Mouse (Mus musculus) hindbrain, postnatal 0 days (tissue): Measurements from ENCODE around the gene Slf2. TPM values are rescaled to one million over a fixed set of nuclear protein-coding genes. Genes with fewer than 3 reads are reported as not detected.

Experiments used
- ATAC-seq: fragments of 200-750 bp; cut with Nextera tagmentation; 2 replicates; pipeline ENCODE4 v1.8.0; 2017; ENCODE audit warnings: mild to moderate bottlenecking, moderate TSS enrichment, moderate library complexity
- DNase-seq: peaks from one replicate; pipeline ENCODE4 v3.0.0-alpha.2; 2015; ENCODE audit warnings: low spot score
- H3K27ac ChIP-seq: fragments of 300-500 bp; sonication (generic); 2 replicates; pipeline ENCODE4 v1.5.1; 2014; ENCODE audit warnings: mild to moderate bottlenecking
- H3K27me3 ChIP-seq: fragments of 300-500 bp; sonication (generic); 2 replicates; pipeline ENCODE4 v1.6.1; 2014; ENCODE audit warnings: low read length, mixed read lengths; ENCODE audit not compliant: insufficient read depth
- H3K36me3 ChIP-seq: fragments of 300-500 bp; sonication (generic); 2 replicates; pipeline ENCODE4 v1.6.1; 2014; ENCODE audit warnings: low read length, mixed read lengths; ENCODE audit not compliant: insufficient read depth
- H3K4me1 ChIP-seq: fragments of 300-500 bp; sonication (generic); 2 replicates; pipeline ENCODE4 v1.6.1; 2014; ENCODE audit warnings: antibody characterized with exemption, low read length, mixed read lengths; ENCODE audit not compliant: insufficient read depth
- H3K4me2 ChIP-seq: fragments of 300-500 bp; sonication (generic); 2 replicates; pipeline ENCODE4 v1.6.1; 2014; ENCODE audit warnings: low read depth, mild to moderate bottlenecking, low read length, moderate library complexity, mixed read lengths
- H3K4me3 ChIP-seq: fragments of 300-500 bp; sonication (generic); 2 replicates; pipeline ENCODE4 v1.5.1; 2014; ENCODE audit warnings: low read length
- H3K9ac ChIP-seq: fragments of 300-500 bp; sonication (generic); replicated peaks from 2 replicates; pipeline ENCODE4 v1.6.1; 2014; ENCODE audit warnings: mild to moderate bottlenecking, low read length, moderate library complexity, mixed read lengths
- H3K9me3 ChIP-seq: fragments of 300-500 bp; sonication (generic); 2 replicates; pipeline ENCODE4 v1.6.1; 2016; ENCODE audit warnings: low read length, mixed read lengths
- CTCF ChIP-seq: IDR thresholded peaks from 2 replicates; pipeline ENCODE4 v1.5.1; 2016; ENCODE audit warnings: antibody characterized with exemption, control low read depth, low read depth
- WGBS: fragments of 180-500 bp; shearing (Covaris S2); extraction: QIAGEN DNeasy Blood & Tissue Kit; methylation state at CpG from one replicate; pipeline ENCODE4 v1.1.7; 2014; 5-methylcytosine and 5-hydroxymethylcytosine counted together
- polyA plus RNA-seq: library from polyadenylated mRNA; unstranded; fragments of >200 nt; fragmentation: Nextera tagmentation; extraction: Ambion mirVana; gene quantifications from 2 replicates; pipeline ENCODE4 v1.2.1, GENCODE M21; 2015
- total RNA-seq: library from RNA; depleted of rRNA; stranded (reverse); fragments of >200 nt; gene quantifications from 2 replicates; pipeline ENCODE4 v1.2.3, GENCODE M21; 2014

The Slf2 gene
- total and polyA plus RNA-seq, 2 experiments from 2014 or later, result 18.3 to 25.0 TPM

DNA sequence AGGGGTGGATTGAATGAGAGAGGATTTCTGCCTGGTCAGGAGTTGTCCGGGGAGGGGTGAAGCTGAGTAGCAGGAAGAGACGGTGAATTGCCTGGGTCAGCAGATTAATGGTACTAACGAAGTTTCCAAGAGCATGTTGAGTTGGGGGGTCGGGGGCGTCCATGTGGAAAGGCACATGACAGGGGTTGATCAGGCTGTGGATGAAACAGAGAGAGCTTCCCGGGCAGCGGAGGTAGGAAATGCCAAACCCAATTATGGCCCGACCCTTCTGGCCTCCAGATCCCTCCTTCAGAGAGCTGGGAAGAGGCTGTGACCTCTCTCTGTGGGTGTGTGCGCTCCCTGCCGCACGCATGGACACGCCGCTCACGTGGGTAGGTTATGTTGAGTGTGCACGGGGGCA lies 39.5 kb upstream of the Slf2 start:
- H3K9ac ChIP-seq, result no peak overlapping the region
- no peaks in the 10 kb centered on the region for H3K4me1 ChIP-seq
- H3K36me3 ChIP-seq, result no peaks in the 10 kb centered on the region
- no peaks in the 10 kb centered on the region for H3K9me3 ChIP-seq
- DNase-seq (no peak), ATAC-seq (no peak)
- H3K4me3 ChIP-seq, result no peak overlapping the region
- H3K27ac ChIP-seq, result no peak overlapping the region
- H3K27me3 ChIP-seq, result no peaks in the 10 kb centered on the region
- no peak overlapping the region for H3K4me2 ChIP-seq
- no peak for TF ChIP-seq CTCF
- WGBS, result 52% methylated on average over 15 of the region's 15 CpGs

DNA sequence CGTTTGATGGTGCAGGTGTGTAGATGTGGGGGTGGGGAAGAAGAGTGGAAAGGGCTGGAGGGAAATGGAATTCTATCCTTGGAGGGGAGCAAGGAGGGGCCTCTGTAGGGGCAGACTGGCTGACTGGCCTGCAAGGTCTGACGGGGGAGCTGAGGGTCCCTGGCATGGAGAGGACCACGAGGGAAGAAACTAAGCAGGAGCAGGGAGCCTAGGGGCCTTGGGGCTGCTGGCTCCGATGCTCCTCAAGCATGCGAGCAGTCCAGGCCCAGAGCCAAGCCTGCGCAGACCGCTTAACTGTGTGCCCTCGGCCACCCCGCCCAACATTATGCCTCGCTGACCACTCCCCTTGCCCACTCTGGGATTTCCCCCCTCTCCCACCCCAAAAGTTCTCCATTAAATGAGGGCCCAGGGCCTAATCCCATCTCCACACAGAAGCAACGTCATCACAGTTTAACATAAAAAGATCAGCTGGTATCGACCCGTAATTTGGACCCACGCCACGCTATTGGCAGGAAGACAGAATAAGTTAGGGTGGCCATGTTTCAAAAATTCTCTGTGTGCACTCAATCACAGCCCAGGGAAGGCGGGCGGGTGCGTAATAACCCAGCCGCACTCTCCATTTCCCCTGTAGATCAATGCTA lies 37.6 kb upstream of the Slf2 start:
- H3K27me3 ChIP-seq, result no peaks in the 10 kb centered on the region
- ATAC-seq, result peak; percentile 45; the same call in 1 of the 2 replicates
- H3K27ac ChIP-seq, result no peak overlapping the region
- H3K9ac ChIP-seq, result no peak overlapping the region
- H3K4me1 ChIP-seq, result no peaks in the 10 kb centered on the region
- H3K9me3 ChIP-seq, result no peaks in the 10 kb centered on the region
- DNase-seq, result peak; percentile 63
- H3K36me3 ChIP-seq, result no peaks in the 10 kb centered on the region
- H3K4me3 ChIP-seq, result no peak overlapping the region
- TF ChIP-seq CTCF, result no peak
- WGBS, result 31% methylated on average over 19 of the region's 19 CpGs
- H3K4me2 ChIP-seq, result peak overlapping the region; percentile 37; the same call in 1 of the 2 replicates

DNA sequence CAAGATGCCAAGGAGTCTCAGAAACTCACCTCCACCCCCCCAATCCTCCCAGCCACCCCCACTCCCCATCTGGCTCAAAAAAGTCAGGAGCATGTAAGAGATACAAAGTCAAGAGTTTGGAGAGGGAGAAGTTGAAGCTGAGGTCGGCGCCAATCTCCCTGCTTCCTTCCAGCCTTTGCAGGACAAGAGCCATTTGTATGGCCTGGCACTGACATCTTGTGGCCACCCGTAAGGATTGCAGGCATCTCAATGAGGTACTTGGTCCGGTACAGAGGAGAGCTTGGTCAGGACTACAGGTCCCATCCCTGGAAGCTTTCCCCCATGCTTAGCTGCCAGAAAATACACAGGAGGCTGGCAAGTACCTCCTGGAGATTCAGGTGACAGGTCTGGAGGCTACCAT lies 35.7 kb upstream of the Slf2 start:
- H3K36me3 ChIP-seq, result no peaks in the 10 kb centered on the region
- H3K4me1 ChIP-seq, result peaks cover 7% of the 10 kb centered on the region; the same call in 1 of the 2 replicates
- ATAC-seq (peak; percentile 72), DNase-seq (peak; percentile 89)
- TF ChIP-seq CTCF, result peak; percentile 98
- H3K4me2 ChIP-seq, result no peak overlapping the region
- 1% methylated on average over 4 of the region's 4 CpGs for WGBS
- H3K27me3 ChIP-seq, result no peaks in the 10 kb centered on the region
- H3K9me3 ChIP-seq, result no peaks in the 10 kb centered on the region
- H3K4me3 ChIP-seq, result no peak overlapping the region
- H3K27ac ChIP-seq, result no peak overlapping the region
- no peak overlapping the region for H3K9ac ChIP-seq

DNA sequence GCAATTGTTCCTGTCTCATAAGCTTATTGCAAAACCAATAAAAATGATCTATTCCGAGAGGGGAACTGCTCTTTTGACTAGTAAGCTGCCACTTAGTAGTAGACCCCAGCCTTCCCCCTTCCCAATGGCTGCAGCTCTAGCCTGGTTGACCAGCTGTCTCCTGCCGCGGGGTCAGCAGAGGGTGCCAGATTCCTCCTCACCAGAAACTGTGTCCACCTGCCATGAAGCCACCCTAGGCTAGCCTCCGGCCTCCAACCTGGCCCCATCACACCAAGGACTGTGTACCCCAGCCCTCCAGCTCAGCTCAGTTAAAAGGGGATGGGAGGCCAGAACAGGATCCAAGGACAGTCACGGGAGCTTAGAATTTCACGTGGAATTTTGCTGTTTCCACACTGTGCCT lies 34.5 kb upstream of the Slf2 start:
- Histone ChIP-seq H3K9ac (no peak overlapping the region), H3K4me2 (no peak overlapping the region), H3K36me3 (no peaks in the 10 kb centered on the region), H3K27me3 (no peaks in the 10 kb centered on the region), H3K4me3 (no peak overlapping the region), H3K4me1 (peaks cover 11% of the 10 kb centered on the region; the same call in 1 of the 2 replicates), H3K27ac (no peak overlapping the region), H3K9me3 (no peaks in the 10 kb centered on the region)
- TF ChIP-seq CTCF, result no peak
- DNase-seq (no peak), ATAC-seq (no peak)
- WGBS, result 56% methylated on average over 6 of the region's 6 CpGs

DNA sequence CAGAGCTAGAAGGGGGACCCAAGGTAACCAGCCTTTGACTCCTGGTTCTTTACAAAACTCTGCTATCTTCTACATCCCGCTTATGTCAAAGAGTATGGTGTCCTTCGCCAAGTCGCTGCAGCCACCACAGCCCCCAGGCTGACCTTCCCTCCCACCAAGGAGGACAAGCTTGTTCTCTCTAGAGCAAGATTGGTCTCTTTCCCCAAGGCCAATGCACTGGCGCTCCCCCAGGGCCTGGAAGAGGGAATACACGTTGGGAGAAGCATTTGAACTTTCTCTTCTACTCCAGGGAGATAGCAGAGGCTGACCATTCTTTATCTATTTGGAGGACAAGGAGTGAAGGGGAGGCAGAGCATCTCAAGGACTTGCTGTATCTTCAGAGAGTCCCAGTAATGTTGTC lies 33.4 kb upstream of the Slf2 start:
- Histone ChIP-seq H3K4me3 (no peak overlapping the region), H3K9me3 (no peaks in the 10 kb centered on the region), H3K36me3 (no peaks in the 10 kb centered on the region), H3K27me3 (no peaks in the 10 kb centered on the region), H3K4me1 (peaks cover 11% of the 10 kb centered on the region; the same call in 1 of the 2 replicates), H3K27ac (no peak overlapping the region), H3K4me2 (no peak overlapping the region), H3K9ac (no peak overlapping the region)
- TF ChIP-seq CTCF, result no peak
- ATAC-seq (no peak), DNase-seq (no peak)
- 68% methylated on average over 5 of the region's 5 CpGs for WGBS

DNA sequence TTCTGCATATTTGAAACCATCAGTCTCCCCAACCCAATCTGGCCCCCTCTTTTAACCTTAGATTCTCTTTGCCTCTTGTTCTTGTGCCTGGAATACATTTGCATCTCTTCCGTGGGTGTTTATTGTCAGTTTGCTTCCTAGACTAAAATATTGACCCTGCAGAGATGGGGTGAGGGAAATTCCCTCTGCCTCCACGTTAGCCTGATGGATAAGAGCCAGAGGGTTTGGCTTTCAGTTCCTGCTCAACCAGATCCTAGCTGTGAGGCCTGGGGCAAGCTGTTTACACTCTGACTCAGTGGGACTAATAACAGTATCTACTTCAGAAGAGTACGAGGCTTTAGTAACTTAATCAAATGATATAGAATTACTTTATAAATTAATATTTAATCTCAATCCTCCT lies 32.3 kb upstream of the Slf2 start:
- H3K9ac ChIP-seq, result no peak overlapping the region
- H3K4me3 ChIP-seq, result no peak overlapping the region
- no peaks in the 10 kb centered on the region for H3K36me3 ChIP-seq
- H3K27ac ChIP-seq, result no peak overlapping the region
- no peaks in the 10 kb centered on the region for H3K9me3 ChIP-seq
- ATAC-seq, result no peak
- no peak for DNase-seq
- H3K4me2 ChIP-seq, result no peak overlapping the region
- peaks cover 11% of the 10 kb centered on the region; the same call in 1 of the 2 replicates for H3K4me1 ChIP-seq
- no peak for TF ChIP-seq CTCF
- H3K27me3 ChIP-seq, result no peaks in the 10 kb centered on the region
- WGBS, result 44% methylated on average over 3 of the region's 3 CpGs

DNA sequence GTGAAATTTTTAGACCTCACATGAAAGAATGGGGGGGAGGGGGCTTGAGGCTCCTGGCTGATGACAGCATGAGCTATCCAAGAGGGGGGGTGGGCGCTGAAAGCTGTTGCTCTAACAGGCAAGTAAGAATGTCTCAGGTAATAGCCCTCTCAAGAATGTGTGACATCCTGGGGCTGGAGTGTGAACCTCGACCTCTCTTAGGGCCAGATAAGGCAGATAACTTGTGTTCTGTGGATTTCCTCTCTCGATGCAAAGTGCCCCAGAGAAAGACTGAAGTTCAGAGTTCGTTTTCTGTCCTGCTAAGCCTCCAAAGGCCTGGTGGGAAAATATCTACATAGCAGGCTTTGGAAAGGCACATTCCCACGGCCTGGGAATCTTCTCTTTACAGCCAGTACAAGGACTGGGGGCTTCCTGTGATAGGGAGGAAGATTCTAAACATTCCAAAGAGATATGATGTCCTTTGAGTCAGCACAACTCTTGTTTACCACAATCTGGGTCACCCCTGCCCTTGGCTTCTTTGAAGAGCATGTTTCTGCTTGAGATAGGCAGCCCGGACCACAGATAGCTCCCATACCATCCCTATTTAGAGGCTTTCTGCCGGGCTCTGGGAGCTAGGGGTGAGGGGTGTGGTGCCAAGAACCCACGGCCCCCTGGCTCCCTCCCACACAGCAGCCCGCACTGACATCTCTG lies 31.7 kb upstream of the Slf2 start:
- no peaks in the 10 kb centered on the region for H3K27me3 ChIP-seq
- H3K4me1 ChIP-seq, result peaks cover 11% of the 10 kb centered on the region; the same call in 1 of the 2 replicates
- no peak overlapping the region for H3K4me3 ChIP-seq
- ATAC-seq (no peak), DNase-seq (no peak)
- H3K36me3 ChIP-seq, result no peaks in the 10 kb centered on the region
- no peaks in the 10 kb centered on the region for H3K9me3 ChIP-seq
- 41% methylated on average over 9 of the region's 9 CpGs for WGBS
- peak overlapping the region; percentile 22; the same call in 1 of the 2 replicates for H3K27ac ChIP-seq
- no peak overlapping the region for H3K9ac ChIP-seq
- TF ChIP-seq CTCF, result no peak
- no peak overlapping the region for H3K4me2 ChIP-seq
